Mouse (Mus musculus) adrenal gland, adult 8-10 months (tissue): ENCODE data around the gene Ctps. TPM values are rescaled to one million over a fixed set of nuclear protein-coding genes. Genes with fewer than 3 reads are reported as not detected.
"Not testable (repeated sequence)": the region's sequence is repeated elsewhere in the genome, so short reads cannot be mapped to it uniquely, and the experiment has no call there.

Experiments used
- DNase-seq: peaks from one replicate; pipeline ENCODE4 v3.0.0; 2022
- total RNA-seq, 4 experiments: library from RNA; stranded (reverse); gene quantifications; 2 replicates each; pipeline ENCODE4 v1.2.4; 2022

Gene Ctps
- 10 to 100 TPM; 36.8 to 41.7 (median 39.2) TPM for total RNA-seq

- peak; percentile 89 for DNase-seq
Observed at GRCm38 (mm10) chr4:120569486-120570437, at the start of gene Ctps. Ctps (minus strand) TSS chr4:120570276.

- DNase-seq: no peak
Observed at GRCm38 (mm10) chr4:120616199-120617025, 46.3 kb upstream of the Ctps start.

DNA sequence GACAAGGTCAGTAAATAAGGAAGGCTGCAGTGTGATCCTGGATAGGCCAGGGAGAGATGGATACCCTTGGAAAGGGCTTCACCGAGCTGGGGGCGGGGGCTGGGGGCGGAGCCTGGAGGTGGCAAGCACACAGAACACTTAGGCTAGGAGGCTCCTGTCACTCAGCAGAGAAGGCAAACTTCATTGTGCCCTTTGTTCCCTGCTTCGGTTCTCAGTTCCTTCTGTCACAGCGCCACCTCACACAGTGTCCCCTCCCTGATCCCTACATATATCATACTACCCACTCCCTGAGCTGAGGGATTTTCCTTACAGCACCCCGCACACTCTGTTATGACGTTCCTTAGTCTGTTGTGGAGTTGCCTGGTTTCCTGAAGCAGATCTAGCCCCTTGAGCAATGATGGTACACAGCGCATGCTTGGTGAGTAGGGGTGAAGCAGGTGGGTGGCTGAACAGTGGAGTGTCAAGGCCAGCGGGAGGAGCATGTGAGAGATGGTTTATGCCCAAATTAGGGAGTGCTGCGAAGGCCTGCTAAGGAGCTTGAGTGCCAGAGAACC, 45.5 kb upstream of the Ctps start:
- no peak for DNase-seq

DNA sequence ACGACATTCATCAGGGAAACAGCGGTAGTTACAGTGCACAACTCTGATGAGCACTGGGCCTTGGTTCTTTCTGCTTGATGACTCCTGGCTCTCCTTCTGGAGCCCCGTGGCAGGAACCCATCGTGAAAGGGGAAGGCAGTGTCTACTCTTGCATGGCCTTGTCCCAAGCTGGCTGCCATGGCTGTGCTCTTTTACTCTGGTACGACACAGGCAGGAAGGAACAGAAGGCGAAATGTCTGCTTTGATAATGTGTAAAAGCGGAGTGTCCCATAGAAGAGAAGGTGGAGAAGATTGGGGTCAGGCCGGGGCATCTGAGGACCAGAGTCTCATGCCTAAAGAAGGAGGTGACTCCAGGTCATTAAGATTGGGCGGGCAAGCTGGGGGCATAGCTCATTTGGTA, 44.6 kb upstream of the Ctps start:
- DNase-seq: no peak

GRCm38 (mm10) chr4:120613691-120614329, 43.7 kb upstream of the Ctps start:
- DNase-seq: peak; percentile 41

- no peak for DNase-seq
Observed at GRCm38 (mm10) chr4:120612304-120613080, 42.4 kb upstream of the Ctps start.

GRCm38 (mm10) chr4:120611005-120611404, 40.9 kb upstream of the Ctps start:
- no peak for DNase-seq

DNA sequence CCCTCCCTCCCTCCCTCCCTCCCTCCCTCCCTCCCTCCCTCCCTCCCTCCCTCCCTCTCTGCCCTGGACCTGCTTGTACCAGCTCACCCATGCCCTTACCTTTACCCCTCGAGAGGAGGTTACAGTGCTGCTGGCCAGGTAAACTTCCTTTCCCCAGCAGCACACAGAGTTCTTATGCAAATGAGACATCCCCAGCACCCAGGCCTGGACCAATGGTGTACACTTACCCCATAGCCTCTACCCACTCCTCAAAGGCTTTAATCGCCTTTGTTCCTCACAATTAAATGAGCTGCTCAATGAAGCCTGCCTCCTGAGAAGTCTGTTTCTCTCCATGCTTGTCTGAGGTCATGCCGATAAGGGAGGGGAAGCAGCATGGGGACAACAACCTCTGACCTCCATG, 36.9 kb upstream of the Ctps start:
- DNase-seq: no peak

DNA sequence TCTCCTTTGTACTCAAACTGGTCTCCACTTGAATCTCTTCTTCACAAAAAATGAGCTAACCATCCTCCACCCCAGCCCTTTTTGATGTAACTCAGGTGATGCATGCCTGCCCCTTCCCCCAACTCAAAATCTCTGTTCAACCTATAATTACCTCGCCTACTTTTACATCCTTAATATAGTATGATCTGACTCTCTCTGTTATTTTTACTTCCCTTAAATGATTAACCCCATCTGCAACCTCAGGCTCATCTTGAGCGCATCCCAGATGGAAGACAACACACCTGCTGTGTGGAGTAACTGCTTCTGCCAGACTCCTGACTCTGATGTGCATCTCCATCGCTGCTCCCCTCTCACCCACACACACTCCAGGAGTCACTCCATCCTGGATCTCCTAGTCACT, 32.6 kb upstream of the Ctps start:
- DNase-seq: no peak

DNA sequence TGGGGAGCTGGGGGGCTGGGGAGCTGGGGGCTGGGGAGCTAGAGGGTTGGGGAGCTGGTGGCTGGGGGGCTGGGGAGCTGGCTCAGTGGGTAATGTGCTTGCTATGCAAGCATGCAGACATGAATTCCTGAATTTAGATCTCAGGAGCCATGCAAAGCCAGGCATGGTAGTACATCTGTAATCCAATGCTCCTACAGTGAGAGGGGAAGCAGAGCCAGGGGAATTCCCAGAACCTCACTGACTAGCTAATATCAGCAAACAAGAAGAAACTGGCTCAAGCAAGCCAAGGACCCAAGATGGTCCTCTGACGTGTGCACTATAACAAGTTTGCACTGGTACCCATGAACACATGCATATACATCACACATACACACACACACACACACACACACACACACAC, 31.7 kb upstream of the Ctps start:
- no peak for DNase-seq

GRCm38 (mm10) chr4:120598922-120599321, 28.8 kb upstream of the Ctps start:
- no peak for DNase-seq

DNA sequence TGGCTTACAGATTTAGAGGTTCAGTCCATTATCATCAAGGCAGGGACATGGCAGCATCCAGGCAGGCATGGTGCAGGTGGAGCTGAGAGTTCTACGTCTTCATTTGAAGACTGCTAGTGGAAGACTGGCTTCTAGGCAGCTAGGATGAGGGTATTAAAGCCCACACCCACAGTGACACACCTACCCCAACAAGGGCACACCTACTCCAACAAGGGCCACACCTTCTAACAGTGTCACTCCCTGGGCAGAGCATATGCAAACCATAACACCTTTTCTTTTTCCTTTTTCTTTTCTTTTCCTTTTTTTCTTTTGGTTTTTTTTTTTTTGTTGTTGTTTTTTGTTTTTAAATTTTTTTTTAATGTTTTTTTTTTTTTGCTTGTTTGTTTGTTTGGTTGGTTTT, 26.1 kb upstream of the Ctps start:
- DNase-seq: not testable (repeated sequence)

- no peak for DNase-seq
Observed at GRCm38 (mm10) chr4:120590973-120591372, 20.9 kb upstream of the Ctps start.

DNA sequence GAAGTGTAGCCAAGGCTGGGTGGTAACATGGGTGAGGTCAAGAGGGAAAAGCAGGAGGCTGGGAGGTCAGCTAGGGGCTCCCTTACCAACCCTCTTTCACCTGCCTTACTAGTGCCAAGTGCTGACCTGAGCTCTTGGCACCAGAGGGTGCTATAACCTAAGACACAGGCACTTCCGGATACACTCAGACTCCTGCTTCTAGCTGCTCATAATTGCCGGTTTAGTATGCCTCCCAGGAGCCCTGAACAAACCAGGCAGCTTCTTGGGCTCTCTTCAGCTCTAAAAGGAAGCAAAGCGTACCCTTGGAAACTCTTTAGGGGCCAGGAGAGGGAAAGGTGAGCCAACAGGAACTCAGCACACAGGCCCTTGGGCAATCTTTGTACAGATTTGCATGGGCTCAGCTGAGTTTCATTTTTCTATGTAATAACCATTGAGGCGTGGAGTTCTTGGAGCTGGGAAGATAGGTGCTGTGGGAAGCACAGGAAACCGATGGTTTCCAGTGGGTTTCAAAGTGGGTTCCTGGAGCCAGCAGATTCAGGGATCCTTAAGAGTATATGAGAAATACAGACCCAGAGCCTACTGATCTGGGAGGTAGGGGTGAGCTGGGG, 19.8 kb upstream of the Ctps start:
- no peak for DNase-seq

DNA sequence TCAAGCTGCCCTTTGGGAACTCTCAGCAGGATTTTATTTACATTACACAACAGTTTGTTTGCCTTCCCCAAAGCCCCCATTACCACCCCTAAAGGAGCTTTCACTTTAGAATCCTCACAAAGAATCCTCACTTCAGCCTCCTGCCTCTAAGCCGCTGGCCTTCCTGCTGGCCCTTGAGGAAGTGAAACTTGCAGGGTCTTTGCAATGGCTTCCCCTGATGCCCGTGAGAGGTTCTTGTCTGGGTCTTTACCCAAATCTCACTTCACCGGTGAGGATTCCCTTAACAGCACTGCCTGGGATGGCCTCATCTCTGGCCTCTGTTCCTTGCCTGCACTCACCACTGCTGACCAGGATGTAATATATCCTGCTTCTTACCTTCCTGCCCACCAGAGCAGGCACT, 19.0 kb upstream of the Ctps start:
- no peak for DNase-seq

DNA sequence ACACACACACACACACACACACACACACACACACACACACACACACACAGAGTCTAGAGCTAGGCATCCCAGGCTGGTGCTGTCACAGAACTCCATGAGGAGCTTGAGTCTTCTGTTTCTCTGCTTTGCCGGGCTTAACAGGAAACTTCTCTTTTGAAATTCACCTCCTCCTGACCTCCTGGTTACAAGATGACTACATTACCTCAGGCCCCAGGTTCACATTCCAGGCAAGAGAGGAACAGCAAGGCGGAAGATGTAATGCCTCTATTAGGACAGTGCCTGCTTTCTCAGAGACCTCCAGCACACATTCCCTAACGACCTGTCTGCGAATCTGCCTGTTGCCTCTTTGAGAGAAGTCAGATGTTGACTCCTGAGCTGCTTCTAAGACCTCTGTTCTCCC, 18.4 kb upstream of the Ctps start, which contains the start of gene Gm8439:
Gm8439 (plus strand) TSS at position 301 of the 400 bp plus-strand sequence.
- DNase-seq: no peak

DNA sequence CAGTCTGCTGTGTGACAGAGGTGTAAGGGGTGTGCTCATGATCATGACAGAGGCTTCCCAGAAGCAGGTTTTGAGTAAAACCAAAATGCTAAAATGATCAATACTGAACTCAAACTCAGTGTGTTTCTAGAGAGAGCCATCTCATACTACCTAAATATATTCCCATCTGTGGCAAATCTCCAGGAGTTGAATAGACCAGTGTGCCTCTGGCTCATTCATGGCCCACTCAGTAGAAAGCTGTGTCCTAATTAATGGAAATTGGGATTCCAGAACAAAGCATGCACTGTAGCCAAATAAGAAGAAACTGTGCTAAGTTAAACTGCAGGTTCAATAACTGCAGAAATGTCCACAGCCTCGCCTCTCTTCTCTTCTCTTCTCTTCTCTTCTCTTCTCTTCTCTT, 16.9 kb upstream of the Ctps start:
- no peak for DNase-seq

GRCm38 (mm10) chr4:120581711-120582110, 11.6 kb upstream of the Ctps start:
- DNase-seq: no peak

GRCm38 (mm10) chr4:120580894-120581293, 10.8 kb upstream of the Ctps start:
- DNase-seq: no peak

- DNase-seq: no peak
Observed at GRCm38 (mm10) chr4:120571691-120572090, 1.6 kb upstream of the Ctps start.

DNA sequence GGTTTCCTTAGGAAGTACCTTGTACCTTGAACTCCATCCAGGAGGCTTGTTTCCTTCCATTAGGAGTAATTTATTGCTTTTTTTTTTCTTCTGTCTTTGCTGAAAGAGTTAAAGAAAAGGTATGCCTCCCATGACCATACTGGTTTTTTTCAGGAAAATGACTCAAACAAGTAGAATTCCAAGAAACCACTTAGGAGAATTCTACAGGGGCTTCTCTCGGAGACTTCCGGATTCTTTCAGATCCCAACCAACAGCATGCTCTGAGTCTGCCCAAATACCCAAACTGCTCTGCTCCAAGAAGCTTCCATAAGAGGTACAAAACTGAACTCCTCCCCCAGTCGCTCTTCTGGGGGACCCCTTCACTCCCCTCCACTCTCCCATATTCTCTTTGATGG, 991 bp upstream of the Ctps start:
- no peak for DNase-seq
